Mouse (Mus musculus): ENCODE measurements around the gene Sec14l3. TPM values are rescaled to one million over a fixed set of nuclear protein-coding genes. Genes with fewer than 3 reads are reported as not detected.
"Not testable (repeated sequence)": the region's sequence is repeated elsewhere in the genome, so short reads cannot be mapped to it uniquely, and the experiment has no call there.

Sec14l3 gene
- total RNA-seq (2022) = not detected

- no peak for DNase-seq (ENCODE audit: low spot score in 2 of 2)
These were observed at the start of gene Sec14l3 for GRCm38 (mm10) chr11:4064627-4065122. Sec14l3 (plus strand) TSS chr11:4064841.

GRCm38 (mm10) chr11:4015796-4016195 is 48.8 kb upstream of the Sec14l3 start:
- not testable (repeated sequence) for DNase-seq (ENCODE audit: low spot score in 2 of 2)

GRCm38 (mm10) chr11:4022111-4022510 is 42.5 kb upstream of the Sec14l3 start:
- DNase-seq (ENCODE audit: low spot score in 2 of 2) = not testable (repeated sequence)

DNA sequence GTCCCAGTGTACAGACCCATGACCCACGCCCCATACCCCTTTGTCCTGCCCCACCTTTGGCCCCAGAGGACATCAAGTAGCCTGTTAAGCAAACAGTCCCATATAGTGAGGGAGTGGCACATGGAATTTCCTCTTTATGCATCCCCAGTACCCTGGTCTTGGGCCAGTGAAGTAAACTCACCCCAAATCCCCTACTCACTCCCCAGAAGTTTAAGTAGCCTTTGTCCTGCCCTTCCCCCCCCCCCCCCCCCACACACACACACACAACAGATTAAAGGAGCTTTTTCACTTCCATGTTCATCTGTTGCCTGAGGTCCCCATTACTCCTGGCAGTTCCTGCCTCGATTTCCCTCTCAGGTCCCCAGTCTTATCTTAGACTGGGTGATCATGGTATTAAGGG is 41.3 kb upstream of the Sec14l3 start:
- no peak for DNase-seq (ENCODE audit: low spot score in 2 of 2)

DNA sequence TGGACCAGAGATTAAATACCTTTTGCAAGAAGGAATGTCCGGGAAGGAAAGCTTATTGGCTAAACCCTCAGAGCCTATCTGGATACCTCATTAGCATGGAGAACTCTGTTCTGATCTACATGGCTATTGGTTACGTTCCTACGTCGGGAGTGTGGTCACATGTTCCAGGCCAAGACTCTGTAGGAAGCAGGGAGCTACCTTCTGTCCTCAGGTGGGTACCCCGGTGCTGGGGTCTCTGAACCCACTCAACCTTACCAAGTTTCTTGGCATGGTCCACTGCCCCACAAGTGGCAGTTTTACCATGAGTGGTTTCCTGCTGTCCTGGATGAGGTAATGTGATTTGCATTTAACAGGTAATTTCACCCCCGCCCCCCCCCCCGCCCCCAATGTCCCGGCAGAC is 37.6 kb upstream of the Sec14l3 start:
- no peak for DNase-seq (ENCODE audit: low spot score in 2 of 2)

GRCm38 (mm10) chr11:4027561-4028334 is 36.9 kb upstream of the Sec14l3 start:
- no peak for DNase-seq (ENCODE audit: low spot score in 2 of 2)

GRCm38 (mm10) chr11:4029343-4029742 is 35.3 kb upstream of the Sec14l3 start:
- DNase-seq (ENCODE audit: low spot score in 2 of 2) = no peak

- no peak for DNase-seq (ENCODE audit: low spot score in 2 of 2)
These were observed 33.3 kb upstream of the Sec14l3 start, which contains the start of gene Sec14l4 for GRCm38 (mm10) chr11:4031126-4031941. Sec14l4 (plus strand) TSS chr11:4031462.

- DNase-seq (ENCODE audit: low spot score in 2 of 2) = no peak
These were observed 32.7 kb upstream of the Sec14l3 start for GRCm38 (mm10) chr11:4031961-4032360.

GRCm38 (mm10) chr11:4033471-4033870 is 31.2 kb upstream of the Sec14l3 start:
- DNase-seq (ENCODE audit: low spot score in 2 of 2) = no peak

DNA sequence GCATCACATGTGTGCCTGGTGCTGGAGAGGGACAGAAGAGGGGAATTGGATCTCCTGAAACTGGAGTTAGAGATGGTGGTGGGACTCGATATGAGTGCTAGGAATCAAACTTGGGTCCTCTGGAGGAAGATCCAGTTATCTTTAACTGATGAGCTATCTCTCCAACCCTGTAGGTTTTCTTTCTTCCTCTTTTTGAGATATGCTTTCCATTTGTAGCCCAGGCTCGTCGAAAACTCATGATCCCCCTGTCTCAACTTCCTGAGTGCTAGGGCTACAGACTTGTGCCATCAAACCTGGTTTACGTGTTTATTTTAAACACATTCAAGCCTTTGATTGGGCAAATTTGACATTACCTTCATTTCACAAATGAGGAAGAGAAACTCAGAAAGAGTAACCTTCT is 30.5 kb upstream of the Sec14l3 start:
- no peak for DNase-seq (ENCODE audit: low spot score in 2 of 2)

DNA sequence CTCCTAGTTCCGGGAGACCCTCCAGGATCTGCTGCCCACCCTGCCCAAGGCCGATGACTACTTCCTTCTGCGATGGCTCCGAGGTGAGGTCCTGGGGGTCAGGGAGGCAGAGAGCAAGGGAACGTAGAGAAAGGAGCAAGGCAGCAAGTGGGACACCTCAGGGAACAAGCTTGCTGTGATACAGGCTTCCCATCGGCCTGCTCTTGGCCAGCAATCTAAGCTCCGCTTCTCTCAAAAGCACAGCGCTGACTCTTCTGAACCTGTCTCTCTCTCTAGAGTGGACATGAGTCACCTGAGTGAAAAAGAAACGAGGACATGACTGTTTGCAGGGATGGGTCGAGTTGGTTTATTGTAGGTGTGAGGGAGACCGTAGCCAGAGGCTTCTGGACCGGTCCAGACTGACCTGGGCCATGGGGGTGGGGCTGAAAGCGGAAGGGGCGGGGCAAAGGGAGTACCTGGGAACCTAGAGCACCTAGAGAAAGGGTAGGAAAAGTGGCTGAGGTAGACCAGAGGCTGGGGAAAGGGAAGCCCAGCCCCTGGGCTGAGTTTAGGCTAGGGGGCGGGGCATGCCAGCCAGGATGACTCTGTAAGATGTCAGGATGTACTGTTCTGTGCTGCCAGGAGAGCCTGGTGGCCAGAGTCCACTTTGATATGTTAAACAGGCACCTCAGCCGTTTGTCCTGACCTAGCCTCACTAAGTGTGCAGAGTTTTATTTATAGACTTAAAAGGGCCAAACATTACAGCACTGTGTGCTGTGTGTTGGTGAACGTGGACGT is 29.3 kb upstream of the Sec14l3 start:
- no peak for DNase-seq (ENCODE audit: low spot score in 2 of 2)

GRCm38 (mm10) chr11:4035916-4036315 is 28.7 kb upstream of the Sec14l3 start:
- no peak for DNase-seq (ENCODE audit: low spot score in 2 of 2)

DNA sequence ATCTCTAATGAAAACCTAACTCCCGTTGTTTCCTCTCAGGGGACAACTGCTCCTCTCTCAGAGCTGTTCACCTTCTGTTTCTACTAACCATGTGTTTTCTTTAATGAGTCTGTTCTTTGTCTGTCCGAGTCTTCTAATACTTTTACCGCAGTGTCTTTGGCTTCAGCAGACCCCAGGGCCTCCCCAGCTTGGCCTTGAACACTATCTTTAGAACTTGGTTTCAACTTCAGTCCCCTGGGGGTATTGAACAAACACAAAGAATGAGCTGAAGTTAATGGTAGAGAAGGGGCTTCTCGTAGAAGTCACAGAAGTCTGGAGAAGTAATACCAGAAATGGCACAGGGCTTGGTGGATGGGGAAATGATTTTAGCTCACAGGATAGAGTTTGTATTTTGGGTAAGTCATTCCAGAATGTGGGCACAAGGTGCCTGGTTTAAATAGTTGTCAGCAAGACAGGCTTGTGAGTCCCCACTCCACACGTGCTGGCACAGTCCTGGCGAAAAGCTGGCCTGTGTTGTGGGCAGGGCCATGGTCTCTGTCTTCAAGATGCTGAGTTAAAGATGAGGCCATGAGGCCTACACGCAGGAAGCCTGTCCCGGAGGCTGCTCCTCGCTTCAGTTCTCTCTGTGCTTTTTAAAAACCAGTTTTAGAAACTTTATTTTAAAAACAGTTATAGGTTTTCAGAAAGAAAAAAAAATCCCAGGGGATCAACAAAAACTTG is 28.1 kb upstream of the Sec14l3 start:
- no peak for DNase-seq (ENCODE audit: low spot score in 2 of 2)

DNA sequence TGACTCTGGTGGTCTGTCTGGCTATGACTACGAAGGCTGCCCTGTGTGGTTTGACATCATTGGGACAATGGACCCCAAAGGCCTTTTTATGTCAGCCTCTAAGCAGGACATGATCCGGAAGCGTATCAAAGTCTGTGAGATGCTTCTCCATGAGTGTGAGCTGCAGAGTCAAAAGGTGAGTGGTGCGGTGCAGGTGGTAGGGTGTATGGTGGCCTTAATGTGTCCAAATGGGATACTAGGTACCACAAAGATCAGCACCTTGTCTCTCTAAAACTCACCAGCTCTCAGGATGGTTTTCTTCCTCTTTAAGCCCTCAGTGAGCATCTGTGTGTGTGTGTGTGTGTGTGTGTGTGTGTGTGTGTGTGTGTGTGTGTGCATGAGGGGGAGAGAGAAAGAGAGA is 24.7 kb upstream of the Sec14l3 start:
- DNase-seq (ENCODE audit: low spot score in 2 of 2) = no peak

GRCm38 (mm10) chr11:4041123-4041625 is 23.5 kb upstream of the Sec14l3 start:
- DNase-seq (ENCODE audit: low spot score in 2 of 2) = no peak

GRCm38 (mm10) chr11:4043081-4043480 is 21.6 kb upstream of the Sec14l3 start:
- DNase-seq (ENCODE audit: low spot score in 2 of 2) = no peak

- no peak for DNase-seq (ENCODE audit: low spot score in 2 of 2)
These were observed 18.1 kb upstream of the Sec14l3 start for GRCm38 (mm10) chr11:4046526-4046925.

DNA sequence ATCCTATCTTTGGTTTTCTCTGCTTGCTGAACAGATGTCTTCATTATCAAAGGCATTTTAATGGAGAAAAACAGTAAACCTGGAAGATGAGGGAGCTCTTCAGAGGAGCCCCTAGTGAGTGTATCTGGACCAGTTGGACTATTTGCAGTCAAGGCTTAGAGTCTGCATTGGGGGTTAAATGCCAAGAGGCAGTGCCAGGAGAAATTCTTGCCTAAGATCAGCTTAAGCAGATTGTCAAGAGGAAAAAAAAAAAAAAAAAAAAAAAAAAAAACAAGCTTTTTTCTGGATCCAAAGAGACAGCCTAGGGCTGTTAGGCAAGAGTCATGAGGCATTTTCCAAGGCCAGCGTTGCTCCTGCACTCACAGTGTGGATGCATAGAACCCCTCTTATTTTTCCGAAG is 16.9 kb upstream of the Sec14l3 start:
- DNase-seq (ENCODE audit: low spot score in 2 of 2) = no peak

DNA sequence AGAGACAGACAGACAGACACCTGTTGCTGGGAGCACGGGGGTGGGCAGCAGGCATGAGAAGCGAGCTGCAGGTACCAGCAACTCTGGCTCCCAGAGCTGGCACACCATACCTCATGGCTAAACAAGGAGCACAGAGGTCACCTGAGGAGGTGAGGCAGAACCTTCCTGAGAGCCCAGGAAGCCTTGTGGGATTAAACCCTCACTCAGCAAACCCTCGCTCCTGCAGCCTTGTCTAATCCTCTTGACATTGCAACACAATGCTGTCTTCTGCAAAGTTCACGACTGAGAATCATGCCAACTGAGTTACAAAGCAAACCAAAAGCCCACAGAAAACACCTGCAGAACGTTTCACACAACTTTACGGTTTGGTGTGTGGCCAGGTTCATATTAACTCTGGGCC is 16.2 kb upstream of the Sec14l3 start:
- no peak for DNase-seq (ENCODE audit: low spot score in 2 of 2)

GRCm38 (mm10) chr11:4053586-4053985 is 11.1 kb upstream of the Sec14l3 start:
- DNase-seq (ENCODE audit: low spot score in 2 of 2) = peak; percentile 32 to 37
